Mouse (Mus musculus) CH12.LX (cell line): ENCODE measurements around the gene RPS10-NUDT3.

Experiments
- CTCF ChIP-seq, 2 experiments: IDR thresholded peaks in 1 of 2; conservative IDR thresholded peaks in 1 of 2; 2 replicates each; pipeline ENCODE4 v1.5.1; 2011 to 2012; ENCODE audit warnings: low read depth in 2 of 2, low read length in 2 of 2, improper control_type of control experiment in 1 of 2, inconsistent platforms in 1 of 2, mild to moderate bottlenecking in 1 of 2, moderate library complexity in 1 of 2
- E2F4 ChIP-seq: IDR thresholded peaks from 2 replicates; pipeline ENCODE4 v1.6.1; 2011; ENCODE audit warnings: low read depth, low read length, improper control_type of control experiment; ENCODE audit not compliant: insufficient replicate concordance
- IRF4 ChIP-seq: IDR thresholded peaks from 2 replicates; pipeline ENCODE4 v1.6.1; 2014; ENCODE audit warnings: low read depth, mild to moderate bottlenecking, inconsistent platforms, low read length, improper control_type of control experiment
- MAZ ChIP-seq: IDR thresholded peaks from 2 replicates; pipeline ENCODE4 v1.6.1; 2012; ENCODE audit warnings: low read depth, mild to moderate bottlenecking, inconsistent platforms, low read length, improper control_type of control experiment, moderate library complexity
- NRF1 ChIP-seq: IDR thresholded peaks from 2 replicates; pipeline ENCODE4 v1.6.1; 2014; ENCODE audit warnings: low read depth, mild to moderate bottlenecking, inconsistent platforms, low read length, improper control_type of control experiment, moderate library complexity
- POLR2A ChIP-seq: IDR thresholded peaks from 2 replicates; pipeline ENCODE4 v1.6.1; 2011; ENCODE audit warnings: low read depth, mild to moderate bottlenecking, improper control_type of control experiment, low read length
- SIN3A ChIP-seq: IDR thresholded peaks from 2 replicates; pipeline ENCODE4 v1.6.1; 2012; ENCODE audit warnings: low read length, improper control_type of control experiment, inconsistent platforms
- ZKSCAN1 ChIP-seq: IDR thresholded peaks from 2 replicates; pipeline ENCODE4 v1.6.1; 2012; ENCODE audit warnings: low read depth, inconsistent platforms, low read length, improper control_type of control experiment, borderline replicate concordance

GRCm38 (mm10) chr17:27541984-27542383 is 93.0 kb downstream of the RPS10-NUDT3 start:
- TF ChIP-seq MAZ (no peak), CTCF (conservative IDR thresholded peaks at IDR 0.05 in 1 of 2, IDR thresholded peaks at IDR 0.05 in 1 of 2; ENCODE audit: low read depth in 2 of 2, low read length in 2 of 2) (no peak), POLR2A (no peak), E2F4 (no peak), ZKSCAN1 (no peak), NRF1 (no peak), IRF4 (no peak), SIN3A (no peak)
